ENCODE assay signal across 13 mouse cellular contexts in genomic region chr6:86516021-86516420, GRCm38 (mm10). TPM values are rescaled to one million over a fixed set of nuclear protein-coding genes. Genes with fewer than 3 reads are reported as not detected.
A peak's percentile ranks its signal among the peaks of the same experiment; 100 is the strongest.
DNase-seq lines count a peak whose midpoint lies in the region; ATAC-seq and TF ChIP-seq lines count a peak whose summit lies in the region.
"Had no signal": no experiment of that assay in that cellular context is flagged by ENCODE, and none has a peak within 500 bp of the region (broad histone marks: within the 10 kb centered on the region; RNA-seq: fewer than 3 reads in every experiment).

No protein-coding gene starts in this region.

- intact Hi-C loops in gastrocnemius, adult 2 months (cut with DNase I): no loop called here

- H3K9ac ChIP-seq in ES-E14 (ENCODE audit: insufficient read depth, low read depth, low read length, poor library complexity, severe bottlenecking): peak overlapping the region; percentile 0; the same call in 1 of the 2 replicates
- H3K9ac ChIP-seq in heart, embryonic 12.5 days: no peak overlapping the region
- no peak overlapping the region for H3K9ac ChIP-seq in hindbrain, embryonic 11.5 days (ENCODE audit: low read depth, low read length)
- H3K9ac ChIP-seq: liver, postnatal 0 days; neural tube, embryonic 15.5 days; stomach, embryonic 15.5 days had no signal

- no peak for ATAC-seq in heart, embryonic 12.5 days (ENCODE audit: insufficient number of reproducible peaks, low FRiP score)
- ATAC-seq in hindbrain, embryonic 11.5 days (ENCODE audit: low FRiP score): no peak
- no peak for ATAC-seq in monocyte, adult 5-6 weeks (replicated peaks; ENCODE audit: insufficient number of reproducible peaks, low FRiP score, low TSS enrichment, poor library complexity, severe bottlenecking)
- ATAC-seq: liver, postnatal 0 days had no signal

- H3K9me3 ChIP-seq in ES-E14 (ENCODE audit: control insufficient read depth, insufficient read depth, low read depth, low read length): no peaks in the 10 kb centered on the region
- H3K9me3 ChIP-seq in heart, embryonic 12.5 days (replicated peaks): no peaks in the 10 kb centered on the region
- no peaks in the 10 kb centered on the region for H3K9me3 ChIP-seq in hindbrain, embryonic 11.5 days (ENCODE audit: control insufficient read depth, low read length)
- H3K9me3 ChIP-seq: hindbrain, embryonic 10.5 days; neural tube, embryonic 15.5 days; stomach, embryonic 15.5 days had no signal

- no peaks in the 10 kb centered on the region for H3K36me3 ChIP-seq in ES-E14 (ENCODE audit: control insufficient read depth, insufficient read depth, low read length, poor library complexity, severe bottlenecking)
- no peaks in the 10 kb centered on the region for H3K36me3 ChIP-seq in heart, embryonic 12.5 days
- no peaks in the 10 kb centered on the region for H3K36me3 ChIP-seq in hindbrain, embryonic 11.5 days (ENCODE audit: control insufficient read depth, insufficient read depth, low read length)
- H3K36me3 ChIP-seq: stomach, embryonic 15.5 days had no signal

- DNase-seq in gastrocnemius, adult 2 months: peak; percentile 62
- no peak for DNase-seq in gastrocnemius, postnatal 4 days (ENCODE audit: low spot score in 2 of 2)
- no peak for DNase-seq in ES-E14 (ENCODE audit: low read depth, low spot score)
- DNase-seq in kidney, postnatal 10 days: peak; percentile 59
- no peak for DNase-seq in hindbrain, embryonic 11.5 days (ENCODE audit: low spot score)
- DNase-seq in left cerebral cortex, adult 18-20 months (ENCODE audit: low spot score in 2 of 2): no peak
- DNase-seq: cerebellum, adult 9-10 months; liver, postnatal 0 days had no signal

- no peak for TF ChIP-seq CTCF in gastrocnemius, adult 2 months (IDR thresholded peaks at IDR 0.05)

- H3K27ac ChIP-seq in gastrocnemius, adult 2 months: peak overlapping the region; percentile 94
- H3K27ac ChIP-seq in ES-E14 (ENCODE audit: insufficient read depth, low read depth, low read length, poor library complexity, severe bottlenecking): no peak overlapping the region
- no peak overlapping the region for H3K27ac ChIP-seq in heart, embryonic 12.5 days (ENCODE audit: poor library complexity, severe bottlenecking)
- no peak overlapping the region for H3K27ac ChIP-seq in hindbrain, embryonic 11.5 days (ENCODE audit: low read depth, low read length)
- H3K27ac ChIP-seq: hindbrain, embryonic 10.5 days; neural tube, embryonic 15.5 days; stomach, embryonic 15.5 days had no signal

- peak overlapping the region; percentile 19; the same call in 1 of the 2 replicates for H3K4me2 ChIP-seq in heart, embryonic 12.5 days
- H3K4me2 ChIP-seq in hindbrain, embryonic 11.5 days (replicated peaks; ENCODE audit: low read depth, low read length): no peak overlapping the region
- H3K4me2 ChIP-seq: neural tube, embryonic 15.5 days; stomach, embryonic 15.5 days had no signal

- peaks cover 0 to 8% of the 10 kb centered on the region in 2 experiments; a peak in 2 of 4 replicates for H3K4me1 ChIP-seq in ES-E14 (ENCODE audit: control insufficient read depth in 2 of 2, insufficient read depth in 2 of 2, low read length in 2 of 2, poor library complexity in 1 of 2)
- 0 out of 2 replicates have a peak, but pooled peaks cover 5% of the 10 kb centered on the region for H3K4me1 ChIP-seq in heart, embryonic 12.5 days (replicated peaks)
- no peaks in the 10 kb centered on the region for H3K4me1 ChIP-seq in hindbrain, embryonic 11.5 days (replicated peaks; ENCODE audit: control insufficient read depth, insufficient read depth, low read length)
- H3K4me1 ChIP-seq: neural tube, embryonic 15.5 days; stomach, embryonic 15.5 days had no signal

- in situ Hi-C loops in ES-E14 (cut with MboI; ENCODE audit: low sequenced_read_pairs in 2 of 2, unreplicated experiment in 2 of 2): no loop called here

- 59% methylated on average over 1 of the region's 1 CpGs for WGBS in heart, embryonic 12.5 days
- WGBS in hindbrain, embryonic 11.5 days: 78% methylated on average over 1 of the region's 1 CpGs

- no peaks in the 10 kb centered on the region for H3K27me3 ChIP-seq in heart, embryonic 12.5 days (replicated peaks)
- H3K27me3 ChIP-seq in hindbrain, embryonic 11.5 days (ENCODE audit: control insufficient read depth, insufficient read depth, low read length): no peaks in the 10 kb centered on the region
- H3K27me3 ChIP-seq: neural tube, embryonic 15.5 days; stomach, embryonic 15.5 days had no signal

- H3K4me3 ChIP-seq in gastrocnemius, adult 2 months: peak overlapping the region; percentile 71
- H3K4me3 ChIP-seq in ES-E14 (ENCODE audit: insufficient read depth in 1 of 2, low read depth in 1 of 2, low read length in 2 of 2, poor library complexity in 1 of 2, severe bottlenecking in 1 of 2): peak overlapping the region in 1 of 2 experiments; percentile 26; a peak in 1 of 4 replicates
- no peak overlapping the region for H3K4me3 ChIP-seq in heart, embryonic 12.5 days
- H3K4me3 ChIP-seq in hindbrain, embryonic 11.5 days (ENCODE audit: low read depth, low read length): no peak overlapping the region
- H3K4me3 ChIP-seq: hindbrain, embryonic 10.5 days; neural tube, embryonic 15.5 days; stomach, embryonic 15.5 days had no signal

TF ChIP-seq in ES-E14, 5 proteins besides CTCF, POLR2A, EP300 and RAD21:
- TF ChIP-seq HCFC1 (IDR thresholded peaks at IDR 0.05; ENCODE audit: borderline replicate concordance, insufficient read depth, low read length) (0 out of 2 replicates have a peak, but pooled peaks have one; percentile 48), MAFK (IDR thresholded peaks at IDR 0.05; ENCODE audit: insufficient read depth, low read depth, low read length) (no peak), CHD2 (IDR thresholded peaks at IDR 0.05; ENCODE audit: low read depth, low read length) (no peak)
TF ChIP-seq in ES-E14: peak in this region for 1.

RNA-seq across cellular contexts. Expression of gene Pcbp1, which starts 10.1 kb away (rescaled TPM):
- total RNA-seq in gastrocnemius, adult 2 months (2021): 100 to 1,000 TPM; 121 to 128 TPM
- total RNA-seq in gastrocnemius, postnatal 4 days (2021): 100 to 1,000 TPM; 235 to 247 TPM
- total RNA-seq in ES-E14 (2012; rRNA removed): 68.4 and 102 TPM in 2 replicates
- polyA plus RNA-seq in heart, embryonic 12.5 days (2016; fragmentation: Nextera tagmentation; extraction: Ambion mirVana): 415 and 416 TPM in 2 replicates
- polyA plus RNA-seq in hindbrain, embryonic 11.5 days (2014; fragmentation: Nextera tagmentation; extraction: Ambion mirVana): 382 and 432 TPM in 2 replicates
- 100 to 1,000 TPM; 188 to 189 TPM for total RNA-seq in left cerebral cortex, adult 18-20 months (2021)
- total RNA-seq in monocyte, adult 5-6 weeks (2017): 36.4 to 57.1 TPM (median 52.3 TPM) in 3 replicates

Comparison
In these comparisons a context has a peak if more than half of its experiments do, and no peak if none do; other contexts are left out.
1. DNase-seq: peak in gastrocnemius, adult 2 months (single experiment) and kidney, postnatal 10 days (single experiment); none in gastrocnemius, postnatal 4 days (0 of 2), ES-E14 (single experiment), hindbrain, embryonic 11.5 days (single experiment) and left cerebral cortex, adult 18-20 months (0 of 2).